Mouse (Mus musculus): ENCODE measurements around the gene Sema6b.

Gene Sema6b

DNA sequence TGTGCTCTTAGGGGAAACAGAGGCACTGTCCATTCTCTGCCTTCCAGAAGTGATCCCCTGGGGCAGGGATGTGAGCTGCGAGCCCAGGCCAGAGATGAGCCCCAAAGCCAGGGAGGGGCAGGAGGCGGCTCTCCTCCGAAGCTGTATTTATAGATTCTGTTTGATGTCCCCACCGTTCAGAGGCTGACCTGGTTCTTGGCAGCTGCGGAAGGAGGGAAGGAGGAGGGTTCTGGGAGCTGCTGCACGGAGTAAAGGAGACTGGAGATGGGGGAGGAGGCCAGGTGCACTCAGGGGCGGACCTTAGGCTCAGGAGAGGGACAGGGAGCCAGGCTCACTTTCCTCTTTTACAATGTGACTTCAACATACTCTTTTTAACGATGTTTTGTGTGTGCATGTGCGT, 6.0 kb upstream of the Sema6b start:
- no peak for DNase-seq (ENCODE audit: low read depth, low spot score)

DNA sequence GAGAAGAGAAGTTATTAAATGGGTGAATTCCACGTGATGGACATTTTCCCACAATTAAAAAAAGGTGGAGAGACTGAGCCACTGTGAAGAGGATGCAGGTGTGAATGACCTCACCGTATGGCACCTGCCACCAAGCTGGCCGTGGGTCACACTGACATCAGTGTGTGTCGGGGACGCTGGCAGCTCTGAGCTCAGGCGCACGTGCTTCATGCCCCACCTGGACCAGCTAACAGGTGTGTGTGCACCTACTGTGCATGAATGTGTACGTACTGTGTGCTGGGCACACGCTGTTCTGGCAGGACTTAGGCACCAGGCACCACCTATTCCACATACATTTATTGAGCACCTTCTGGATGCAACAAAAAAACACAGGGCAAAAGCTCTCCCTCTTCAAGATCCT, 4.4 kb upstream of the Sema6b start:
- no peak for DNase-seq (ENCODE audit: low read depth, low spot score)

DNA sequence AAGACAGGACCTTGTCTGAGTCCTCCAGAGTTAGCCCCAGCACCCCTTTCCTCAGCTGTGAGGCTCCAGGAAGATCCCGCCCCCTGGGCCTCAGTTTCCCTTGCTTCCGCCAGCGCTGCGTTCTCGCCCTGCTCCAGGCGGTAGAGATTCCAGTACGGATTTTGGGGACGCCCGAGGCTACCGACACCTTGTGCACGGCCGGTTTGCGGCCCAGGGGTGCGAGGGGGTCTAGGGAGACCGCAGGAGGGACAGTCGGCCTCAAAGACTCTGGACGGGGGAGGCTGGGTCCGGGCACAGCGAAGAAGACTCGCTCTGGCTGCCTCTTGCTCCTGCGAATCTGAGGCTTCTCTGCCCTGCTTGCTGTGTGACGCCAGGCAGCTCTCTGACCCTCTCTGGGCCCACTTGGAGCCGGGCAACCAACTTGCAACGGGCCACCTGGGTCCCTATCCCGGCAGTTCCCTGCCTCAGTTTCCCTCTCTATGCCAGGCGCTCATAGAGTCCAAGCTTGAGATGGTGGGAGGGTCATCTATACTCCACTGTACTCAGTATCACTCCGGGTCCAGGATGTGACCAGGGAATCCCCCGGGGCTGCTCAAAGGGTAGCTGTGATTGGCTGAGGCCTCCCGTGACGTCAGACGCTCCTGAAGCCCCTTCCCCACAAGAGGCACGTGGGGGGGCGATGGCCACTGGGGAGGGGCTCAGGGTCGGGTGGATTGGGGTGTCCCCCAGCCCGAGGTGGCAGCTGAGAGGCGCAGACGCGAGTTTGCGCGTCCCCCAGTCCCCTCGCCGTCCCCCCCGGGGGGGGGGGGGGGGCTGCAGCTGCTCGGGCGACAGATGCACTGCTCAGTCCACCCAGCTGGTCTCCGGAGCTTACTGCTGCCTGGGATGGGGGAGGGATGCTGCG, 1.8 kb upstream of the Sema6b start:
- DNase-seq (ENCODE audit: low read depth, low spot score), result peak; percentile 23

DNA sequence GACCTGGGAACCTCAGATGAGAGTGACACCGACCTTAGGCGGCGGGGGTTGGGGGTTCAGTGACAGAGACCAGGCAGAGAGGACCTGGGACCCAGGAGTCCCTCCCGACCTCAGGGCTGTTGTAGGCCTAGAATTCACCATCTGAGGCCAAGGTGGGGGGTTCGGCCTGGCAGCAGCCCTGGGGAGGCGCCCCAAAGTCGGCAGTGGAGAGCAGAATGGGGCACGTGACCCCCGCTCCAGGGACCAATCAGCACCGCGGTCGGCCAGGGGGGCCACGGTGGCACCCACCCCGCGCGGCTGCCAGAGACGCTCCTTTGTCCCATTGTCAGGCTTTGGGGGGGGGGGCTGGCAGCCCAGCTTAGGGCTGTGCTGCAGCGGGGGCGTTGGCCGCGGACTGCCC, 788 bp downstream of the Sema6b start:
- no peak for DNase-seq (ENCODE audit: low read depth, low spot score)

DNA sequence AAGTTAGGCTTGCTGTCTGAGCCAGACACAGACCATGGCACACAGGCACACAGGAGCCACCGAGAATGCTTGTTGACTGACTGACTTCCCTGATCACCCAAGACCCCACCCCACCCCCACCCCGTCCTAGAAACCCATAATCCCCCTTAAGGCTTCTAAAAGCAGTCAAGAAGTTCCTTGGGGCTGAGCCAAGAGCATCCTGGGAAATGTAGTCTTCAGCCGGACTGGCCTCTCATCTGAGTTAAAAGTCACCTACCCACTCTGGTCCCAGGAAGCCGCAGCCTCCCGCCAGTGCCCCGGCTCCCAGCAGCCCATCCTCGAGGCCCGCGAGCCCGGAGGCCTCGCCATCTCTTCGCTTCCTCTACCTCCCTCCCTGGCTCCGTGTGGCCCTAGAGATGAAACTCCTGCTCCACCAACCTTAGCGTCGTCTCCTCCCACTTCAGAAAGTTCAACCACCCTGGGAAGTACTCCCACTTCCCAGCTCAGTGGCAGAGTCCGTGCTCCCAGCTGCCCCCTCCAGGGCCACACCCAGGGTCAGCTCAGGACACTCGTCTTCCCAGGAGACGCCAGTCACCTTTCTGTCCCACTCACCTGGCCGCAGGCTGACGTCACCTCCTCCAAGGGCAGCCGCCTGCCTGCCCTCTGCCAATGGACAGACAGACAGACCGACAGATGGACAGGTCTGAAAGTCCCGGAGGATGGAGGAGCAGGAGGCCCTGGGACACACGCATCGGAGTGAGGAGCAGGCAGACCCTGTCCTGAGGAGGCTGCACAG, 2.1 kb downstream of the Sema6b start:
- no peak for DNase-seq (ENCODE audit: low read depth, low spot score)

DNA sequence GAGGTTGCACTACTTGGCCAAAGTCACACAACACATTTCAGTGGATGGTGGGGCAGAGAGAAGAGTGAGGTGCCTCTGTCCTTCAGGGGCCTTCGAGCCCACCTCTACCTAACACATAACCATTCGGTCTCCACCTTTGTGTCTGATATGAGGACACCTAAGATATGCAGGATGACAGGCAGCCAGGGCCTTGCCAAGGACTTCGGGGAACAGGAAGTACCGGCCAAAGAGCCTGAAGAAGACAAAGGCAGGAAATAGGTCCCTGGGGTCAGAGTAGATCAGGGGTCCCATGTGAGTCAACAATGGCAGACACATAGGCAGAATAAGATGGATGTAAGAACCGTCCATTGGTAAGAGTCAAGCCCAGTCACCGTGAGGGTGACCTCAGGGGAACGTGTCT, 3.6 kb downstream of the Sema6b start:
- no peak for DNase-seq (ENCODE audit: low read depth, low spot score)

DNA sequence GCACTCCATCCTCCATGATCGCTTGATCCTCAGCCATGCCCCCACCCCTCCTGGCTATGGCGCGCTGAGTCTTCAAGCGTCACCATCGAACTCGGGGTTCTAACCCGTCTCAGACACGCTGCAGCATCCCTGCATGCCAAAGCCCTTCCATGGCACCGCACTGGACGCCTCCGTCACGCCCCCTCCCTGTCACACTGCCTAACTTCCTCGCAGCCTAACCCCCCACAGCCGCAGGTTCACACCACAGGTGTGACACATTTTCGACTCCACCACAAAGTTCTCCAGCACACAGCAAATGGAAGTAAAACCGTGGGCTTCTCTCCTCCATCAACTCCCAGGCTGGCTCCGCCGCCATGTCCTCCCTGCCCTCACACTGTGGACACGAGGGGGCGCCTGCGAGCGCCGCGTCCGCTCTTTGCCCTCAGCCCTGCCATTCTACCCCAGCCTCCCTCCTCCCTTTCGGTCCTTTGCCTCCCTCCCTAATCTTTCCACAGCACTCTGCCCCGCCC, 5.6 kb downstream of the Sema6b start:
- peak; percentile 43 for DNase-seq (ENCODE audit: low read depth, low spot score)

DNA sequence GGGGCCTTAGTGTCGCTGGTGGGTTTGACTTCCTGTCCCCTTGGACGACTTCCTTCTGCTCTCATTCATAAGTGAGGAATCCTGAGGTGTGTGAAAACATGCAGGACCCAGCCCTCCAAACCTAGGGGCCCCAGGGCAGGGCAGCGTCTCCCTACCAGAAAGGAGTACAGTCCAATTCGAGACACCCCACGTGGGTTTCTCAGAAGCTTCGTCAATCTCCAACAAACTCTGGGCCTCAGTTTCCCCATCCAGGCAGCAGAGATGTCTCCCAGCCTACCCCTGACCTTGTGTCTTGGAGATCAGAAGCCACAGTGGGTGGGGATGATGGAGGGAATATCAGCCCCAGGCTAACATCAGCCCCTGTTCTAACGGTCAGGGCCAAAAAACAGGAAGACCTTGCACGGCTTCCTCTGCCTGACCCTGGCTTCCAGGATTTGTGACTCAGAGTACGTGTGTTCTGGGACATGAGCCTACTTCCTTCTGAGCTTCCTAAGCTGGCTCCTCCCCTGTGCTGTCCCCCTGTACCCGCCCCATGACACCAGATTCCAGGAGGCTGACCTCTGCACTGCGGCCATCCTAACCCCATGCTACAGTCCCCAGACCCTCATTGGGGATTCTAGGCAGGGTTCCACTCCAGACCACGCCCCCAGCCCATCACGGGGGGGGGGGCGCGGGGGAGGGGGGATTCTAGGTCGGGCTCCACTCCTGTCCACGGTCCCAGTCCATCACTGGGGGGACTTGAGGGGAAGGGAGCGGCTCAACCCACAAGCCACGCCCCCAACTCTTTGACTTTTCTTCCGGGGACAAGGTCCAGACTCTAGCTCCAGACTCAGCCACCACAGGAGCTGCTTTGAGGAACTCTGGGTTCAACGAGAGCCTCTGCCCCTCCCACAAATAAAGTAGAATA, 6.4 kb downstream of the Sema6b start:
- no peak for DNase-seq (ENCODE audit: low read depth, low spot score)

DNA sequence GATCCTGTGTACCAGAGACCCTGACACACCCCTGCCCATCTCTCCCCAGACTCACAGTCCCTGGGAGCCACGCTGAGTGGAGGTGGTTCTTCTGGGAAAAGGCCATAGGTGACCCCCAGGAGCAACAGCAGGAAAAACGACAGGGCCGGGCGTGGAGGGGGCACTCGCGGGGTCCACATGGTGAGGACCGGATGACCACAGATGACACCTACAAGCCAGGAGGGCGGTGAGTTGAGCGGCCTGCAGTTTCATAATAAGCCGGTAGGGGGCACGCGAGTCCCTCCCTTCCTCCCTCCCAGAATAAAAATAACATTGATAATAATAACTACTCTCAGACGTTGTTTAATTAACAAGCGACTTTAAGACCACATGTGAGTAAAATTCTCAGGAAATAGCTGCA, 7.5 kb downstream of the Sema6b start:
- peak; percentile 50 for DNase-seq (ENCODE audit: low read depth, low spot score)

DNA sequence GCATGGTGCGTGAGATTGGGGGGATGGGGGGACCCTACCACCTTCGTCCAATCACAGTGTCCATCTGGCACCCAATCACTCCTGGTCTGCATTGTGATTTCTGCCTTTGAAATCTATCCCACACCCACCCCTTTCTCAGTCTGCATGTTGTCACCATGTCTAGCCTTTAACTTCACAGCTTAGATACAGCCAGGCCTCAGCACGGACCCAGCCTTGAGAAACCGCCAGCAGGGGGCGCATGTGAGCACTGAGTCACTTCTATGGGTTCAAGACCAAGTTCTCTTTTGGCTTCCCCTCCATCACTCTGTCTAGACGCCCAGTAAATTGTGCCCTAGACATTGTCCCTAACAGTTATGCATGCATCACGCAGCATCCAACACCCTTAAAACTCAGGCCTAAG, 8.3 kb downstream of the Sema6b start:
- peak; percentile 34 for DNase-seq (ENCODE audit: low read depth, low spot score)

DNA sequence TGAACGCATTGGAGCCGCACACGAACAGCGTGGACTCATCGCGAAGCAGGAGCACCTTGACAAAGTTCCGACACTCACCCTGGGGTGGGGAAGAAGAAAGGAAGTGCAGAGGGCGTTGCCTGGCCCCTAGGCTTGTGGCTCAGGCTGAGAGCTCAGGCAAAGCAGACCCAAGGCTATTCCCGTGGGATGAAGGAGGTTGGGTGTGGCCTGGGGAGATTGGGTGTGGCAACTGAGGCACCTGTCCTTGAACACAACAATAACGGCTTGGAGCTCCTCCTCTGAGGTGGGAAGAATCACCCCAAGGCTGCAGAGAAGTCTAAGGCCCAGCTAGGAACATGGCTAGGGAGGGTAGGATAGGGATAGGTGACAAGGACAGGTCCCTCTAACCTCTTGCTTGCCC, 9.0 kb downstream of the Sema6b start:
- no peak for DNase-seq (ENCODE audit: low read depth, low spot score)

DNA sequence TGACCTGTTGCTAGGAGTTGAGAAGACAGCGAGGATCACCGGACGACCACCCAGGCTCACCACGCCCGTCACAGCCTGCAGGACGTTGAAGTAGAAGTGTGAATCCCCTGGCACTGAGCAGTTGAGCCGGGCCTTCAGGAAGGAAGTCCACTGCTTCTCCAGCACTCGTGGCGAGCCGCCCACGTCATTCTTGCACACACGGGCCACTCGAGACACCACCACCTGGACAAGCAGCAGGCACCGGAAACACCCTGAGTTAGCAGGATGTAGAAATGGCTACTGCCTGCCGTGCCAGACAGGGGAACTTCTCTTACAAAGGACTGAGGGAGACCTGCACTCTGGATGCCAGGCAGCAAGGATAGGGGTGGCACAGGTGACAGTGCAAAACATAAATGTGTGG, 11.9 kb downstream of the Sema6b start:
- DNase-seq (ENCODE audit: low read depth, low spot score), result no peak

DNA sequence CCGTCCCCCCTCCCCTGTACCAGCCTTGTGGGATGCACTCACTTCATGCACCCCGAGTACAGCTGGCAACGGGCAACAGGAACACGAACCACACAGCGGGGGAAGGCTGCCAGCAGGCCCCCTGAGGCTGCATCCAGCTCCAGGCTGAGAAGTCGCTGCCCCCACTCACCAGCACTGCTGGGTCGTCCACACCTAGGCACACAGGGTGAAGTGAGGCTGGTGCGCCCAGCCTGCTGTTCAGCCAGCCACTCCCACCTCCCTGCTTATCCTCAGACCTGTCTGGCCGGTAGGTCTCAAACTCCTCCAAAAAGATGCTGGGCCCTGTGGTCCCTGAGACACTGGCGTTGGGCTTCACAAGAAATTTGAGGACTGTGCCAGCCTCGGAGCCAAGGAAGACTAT, 14.0 kb downstream of the Sema6b start:
- DNase-seq (ENCODE audit: low read depth, low spot score), result no peak

DNA sequence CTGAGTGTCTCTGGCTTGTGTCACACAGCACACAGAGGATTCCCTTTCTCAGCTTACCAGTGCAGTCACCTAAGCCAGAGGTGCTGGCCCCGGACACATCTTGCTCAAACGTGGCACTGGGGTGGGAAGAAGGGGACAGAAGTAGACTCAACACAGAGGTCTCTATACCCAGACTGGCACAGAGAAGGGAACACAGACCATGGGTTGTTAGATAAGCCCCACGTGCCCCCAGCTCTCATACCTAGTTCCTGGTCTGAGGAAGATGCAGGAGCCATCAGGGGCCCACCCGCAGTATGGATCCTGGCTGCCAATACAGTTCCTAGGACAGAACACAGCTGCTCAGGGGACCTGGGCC, 14.9 kb downstream of the Sema6b start:
- no peak for DNase-seq (ENCODE audit: low read depth, low spot score)

DNA sequence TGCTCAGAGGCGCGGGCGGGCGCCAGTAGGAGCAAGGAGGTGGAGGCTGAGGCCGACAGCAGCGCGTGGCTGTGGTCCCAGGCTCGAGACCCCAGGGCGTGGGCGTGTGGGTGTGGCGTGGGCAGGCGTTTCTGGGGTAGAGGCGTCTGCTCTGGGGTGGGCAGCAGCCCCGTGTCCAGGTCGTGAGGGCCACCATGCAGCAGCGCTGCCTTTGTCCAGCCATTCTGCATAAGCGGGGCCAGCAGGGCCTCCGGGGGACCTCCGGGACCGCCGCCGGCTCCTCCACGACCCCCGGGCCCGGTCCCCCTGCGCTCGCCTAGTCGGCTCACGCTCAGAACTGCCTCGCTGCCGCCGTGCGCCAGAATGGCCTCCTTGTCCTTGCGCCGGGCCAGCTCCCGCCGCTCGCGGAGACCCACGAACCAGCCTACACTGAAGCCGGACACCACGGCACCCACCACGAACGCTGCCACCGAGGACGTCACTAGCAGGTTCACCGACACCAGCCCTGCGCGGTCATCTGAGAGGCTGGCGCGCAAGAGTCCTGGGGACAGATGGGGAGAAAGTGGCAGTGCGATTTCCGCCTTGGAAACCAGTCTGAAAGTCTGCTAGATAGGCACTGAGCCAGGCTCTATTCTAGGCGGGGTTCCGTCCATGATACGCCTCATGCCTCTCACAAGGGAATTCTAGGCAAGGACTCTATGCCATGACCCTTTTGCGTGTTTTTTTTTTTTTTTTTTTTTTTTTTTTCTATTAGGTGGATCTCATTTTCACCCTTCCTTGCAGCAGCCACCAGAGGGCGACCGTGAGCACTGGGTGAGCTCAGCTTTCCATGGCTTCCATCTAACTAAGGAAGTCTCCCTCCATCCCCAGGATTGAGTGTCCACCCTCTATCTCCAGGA, 15.5 kb downstream of the Sema6b start:
- DNase-seq (ENCODE audit: low read depth, low spot score), result peak; percentile 71

DNA sequence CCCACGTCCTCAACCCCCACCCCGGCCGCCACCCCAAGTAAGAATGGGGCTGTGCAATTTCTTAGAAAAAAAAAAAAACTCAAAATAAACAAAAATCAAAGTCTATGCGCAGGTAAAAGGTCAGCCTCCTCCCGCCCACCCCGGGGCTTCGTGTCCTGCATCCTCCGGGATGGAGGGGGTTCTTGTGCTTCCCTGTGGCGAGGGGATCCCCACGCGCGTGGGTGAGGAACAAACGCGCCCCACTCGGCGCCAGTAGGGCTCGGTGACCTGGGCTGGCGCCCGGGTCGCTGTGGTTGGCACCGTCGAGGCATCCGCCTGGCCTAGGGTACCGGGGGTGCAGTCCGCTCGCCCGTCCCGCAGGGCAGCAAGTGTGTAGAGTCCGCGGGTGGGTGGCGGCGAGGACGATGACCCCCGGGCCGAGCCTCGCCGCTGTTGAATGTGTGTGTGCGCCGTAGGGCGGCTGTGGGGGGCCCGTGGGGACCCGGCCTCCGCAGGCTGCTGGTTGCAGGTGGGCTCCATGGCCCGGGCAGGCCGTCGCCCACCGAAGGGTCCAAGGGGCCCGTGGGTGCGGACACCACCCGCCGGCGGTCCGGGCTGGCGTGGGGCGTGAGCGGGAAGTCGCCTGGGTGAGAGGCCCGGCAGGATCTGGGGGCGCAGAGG, 16.3 kb downstream of the Sema6b start:
- no peak for DNase-seq (ENCODE audit: low read depth, low spot score)

DNA sequence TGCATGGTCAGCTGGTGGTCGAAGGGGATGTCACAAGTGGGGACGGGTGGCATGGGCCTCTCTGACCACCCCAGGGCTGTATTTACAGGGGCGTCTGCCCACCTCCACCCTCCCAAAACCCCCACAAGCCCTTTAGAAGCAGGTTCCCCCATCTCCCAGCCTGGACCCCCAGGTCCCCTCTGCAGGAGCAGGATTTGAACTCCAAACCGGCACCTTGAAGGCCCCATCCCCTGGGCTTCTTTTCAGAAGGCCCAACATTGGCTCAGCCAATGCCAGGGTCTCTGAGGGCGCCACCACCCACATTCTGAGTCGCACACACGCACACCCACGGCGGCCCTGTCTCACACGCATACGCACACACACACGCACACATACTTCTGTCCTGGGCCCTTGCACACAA, 17.0 kb downstream of the Sema6b start:
- no peak for DNase-seq (ENCODE audit: low read depth, low spot score)

DNA sequence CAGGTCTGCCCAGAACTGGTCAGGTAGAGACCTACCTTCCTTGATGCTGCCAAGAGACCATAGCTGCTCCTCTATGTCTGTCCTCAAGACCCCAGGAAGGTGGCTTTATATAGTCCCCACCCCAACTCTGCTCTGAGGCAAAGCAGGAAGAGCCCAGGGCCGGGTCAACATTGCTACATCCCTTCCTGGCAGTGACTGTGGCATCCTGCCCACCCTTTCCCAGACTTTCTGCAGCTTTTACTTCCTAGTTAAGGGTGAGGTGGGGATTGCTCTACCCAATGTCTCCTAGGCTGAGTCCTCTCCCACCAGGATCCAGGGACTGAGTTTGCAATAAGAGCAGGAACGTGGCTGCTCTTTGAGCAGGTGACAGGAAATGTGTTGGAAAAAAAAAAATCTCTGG, 18.3 kb downstream of the Sema6b start, which contains the start of gene Lrg1:
TSS of gene Lrg1 (minus strand) at position 176 of the 400 bp plus-strand sequence.
- DNase-seq (ENCODE audit: low read depth, low spot score), result no peak

DNA sequence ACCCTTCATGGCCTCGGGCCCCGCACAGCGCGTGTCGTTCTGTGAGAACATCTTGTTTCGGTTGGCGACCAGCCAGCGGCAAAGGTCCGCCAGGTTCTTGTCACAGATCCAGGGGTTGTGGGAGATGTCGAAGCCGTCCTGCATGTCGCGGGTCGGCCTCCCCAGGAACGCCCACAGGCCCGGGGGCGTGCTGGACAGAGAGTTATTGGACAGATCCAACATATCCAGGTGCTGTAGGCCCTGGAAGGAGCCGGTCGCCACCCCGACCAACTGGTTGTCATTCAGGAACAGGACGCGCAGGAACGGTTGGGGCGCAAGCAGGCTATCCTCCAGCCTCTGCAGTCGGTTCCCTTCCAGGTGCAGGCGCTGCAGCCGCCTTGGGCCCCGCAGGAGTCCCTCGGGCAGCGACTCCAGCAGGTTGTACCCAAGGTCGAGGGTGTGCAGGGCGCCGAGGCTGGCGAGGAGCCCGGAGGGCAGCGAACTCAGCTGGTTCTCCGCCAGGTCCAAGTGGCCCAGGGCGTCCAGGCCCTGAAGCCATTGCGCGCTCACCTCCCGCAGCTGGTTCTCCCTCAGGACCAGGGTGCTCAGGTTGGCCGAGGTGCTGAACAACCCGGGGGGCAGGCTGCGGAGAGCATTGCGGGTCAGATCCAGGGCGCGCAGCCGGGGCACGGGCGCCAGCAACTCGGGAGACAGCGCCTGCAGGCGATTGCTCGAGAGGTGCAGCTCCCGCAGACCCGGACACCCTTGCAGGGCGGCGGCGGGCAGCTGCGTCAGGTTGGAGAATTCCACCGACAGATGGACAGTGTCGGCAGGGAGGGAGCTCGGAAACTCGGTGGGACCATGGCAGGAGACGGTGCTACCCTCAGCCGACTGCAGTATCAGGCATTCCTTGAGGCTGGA, 19.9 kb downstream of the Sema6b start:
- no peak for DNase-seq (ENCODE audit: low read depth, low spot score)

Measured in forelimb bud, embryonic 11.5 days (tissue).